Mouse (Mus musculus) CD4-positive, CD25-positive, alpha-beta regulatory T cell, adult 4 months (primary cell): Measurements from ENCODE around the gene Tmsb4x. TPM values are rescaled to one million over a fixed set of nuclear protein-coding genes. Genes with fewer than 3 reads are reported as not detected.

Experiments
- ATAC-seq: one replicate; pipeline ENCODE4 v1.8.0; 2017
- polyA plus RNA-seq, 2 experiments: library from polyadenylated mRNA; unstranded; fragments of 100-300 nt; shearing (Covaris generic); gene quantifications; one replicate each; pipeline ENCODE4 v1.2.1; 2017

The Tmsb4x gene
- polyA plus RNA-seq, 2 experiments from 2014 or later: 10,426 to 12,113 TPM

- peak; percentile 62 for ATAC-seq
Observed at GRCm38 (mm10) chrX:167179961-167180642, 29.0 kb downstream of the Tmsb4x start.

DNA sequence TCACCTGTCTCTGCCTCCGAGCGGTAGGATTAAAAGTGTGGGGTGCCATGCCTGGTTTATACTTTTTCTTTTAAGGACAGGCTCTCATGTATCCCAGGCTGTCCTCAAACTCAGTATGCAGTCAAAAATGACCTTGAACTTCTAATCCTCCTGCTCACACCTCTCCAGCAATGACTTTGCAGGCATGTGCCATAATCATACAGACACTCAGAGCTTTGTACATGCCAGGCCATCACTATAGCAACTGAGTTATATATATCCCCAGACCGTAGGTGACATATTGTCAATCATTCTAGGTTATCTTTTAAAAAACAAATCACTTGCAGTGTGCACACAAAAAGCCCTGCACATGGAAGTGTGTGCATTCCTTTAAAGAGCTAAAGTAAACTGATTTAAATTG is 29.6 kb downstream of the Tmsb4x start:
- ATAC-seq: peak; percentile 31

DNA sequence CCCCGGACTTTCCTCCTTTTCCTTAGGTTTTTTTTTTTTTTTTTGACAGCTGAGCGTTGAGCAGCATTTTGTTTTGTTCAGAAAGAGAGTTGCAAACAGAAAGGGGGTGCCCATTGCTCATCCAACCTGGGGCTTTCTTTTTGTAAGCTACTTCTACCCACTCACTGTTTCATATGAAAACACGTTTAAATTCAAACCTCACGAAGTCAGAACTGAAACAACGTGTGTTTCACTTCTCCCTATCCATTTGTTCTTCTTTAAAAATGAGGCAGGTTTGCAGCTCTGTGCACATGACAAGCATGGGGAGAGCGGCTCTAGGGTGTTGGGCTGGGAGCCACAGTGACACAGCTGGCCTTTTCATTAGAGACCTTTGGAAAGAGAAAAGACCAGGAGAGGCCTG is 33.8 kb downstream of the Tmsb4x start:
- no peak for ATAC-seq

DNA sequence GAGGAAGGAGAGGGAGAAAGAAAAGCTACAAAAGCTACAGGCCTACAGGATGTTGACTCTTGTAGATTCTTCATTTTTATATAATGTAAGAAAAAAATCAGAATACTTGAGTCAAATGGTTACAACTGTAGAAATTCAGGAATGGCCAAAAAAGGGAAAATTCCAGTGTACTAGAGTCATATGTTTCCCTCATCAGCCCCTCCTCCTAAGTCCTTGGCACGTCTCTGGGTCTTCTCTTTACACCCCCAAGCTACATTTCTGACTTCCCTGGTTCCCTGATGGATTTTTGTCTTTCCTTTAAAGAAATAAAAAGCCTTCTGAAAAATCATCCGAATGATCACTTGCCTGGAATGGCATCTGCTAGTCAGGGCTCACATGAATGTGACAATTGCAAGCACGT is 34.8 kb downstream of the Tmsb4x start:
- ATAC-seq: no peak

- no peak for ATAC-seq
Observed at GRCm38 (mm10) chrX:167172256-167172655, 36.9 kb downstream of the Tmsb4x start.

DNA sequence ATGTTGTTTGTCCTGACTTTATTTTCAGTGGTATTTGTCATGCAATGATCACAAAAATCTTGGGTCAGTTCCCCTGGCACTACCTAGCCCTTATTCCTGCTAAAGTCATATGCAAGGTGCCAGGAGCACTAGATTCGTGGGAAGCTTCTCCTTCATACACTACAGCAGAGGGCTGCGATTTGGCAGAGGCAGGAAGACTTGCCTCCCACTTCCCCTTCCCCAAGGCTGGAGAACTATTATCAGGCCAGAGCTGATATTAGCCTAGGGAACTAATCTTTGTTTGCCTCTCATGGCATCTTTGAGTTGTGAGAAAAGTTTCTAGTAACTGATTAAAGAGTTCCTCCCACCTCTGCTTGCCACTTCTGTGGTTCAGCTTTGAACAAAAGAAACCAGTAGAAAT is 37.8 kb downstream of the Tmsb4x start:
- no peak for ATAC-seq

DNA sequence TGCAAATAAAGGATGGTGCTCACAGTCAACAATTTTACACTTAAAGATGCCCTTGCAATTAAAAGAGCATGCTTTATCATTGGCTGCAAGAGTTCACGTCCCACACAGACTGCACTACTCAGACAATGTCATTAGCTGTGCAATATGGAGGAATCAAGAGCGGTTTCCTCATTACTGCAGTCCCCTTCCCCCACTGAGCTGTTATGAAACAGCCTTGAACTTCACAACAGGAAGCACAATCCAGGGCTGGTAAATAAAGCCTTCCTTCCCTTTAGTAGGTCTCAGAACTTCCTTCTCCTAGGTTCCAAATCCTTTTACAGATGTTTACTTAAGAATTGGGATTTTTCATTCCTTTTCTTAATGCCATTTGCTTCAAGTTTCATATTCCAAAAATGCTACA is 41.8 kb downstream of the Tmsb4x start:
- peak; percentile 94 for ATAC-seq

DNA sequence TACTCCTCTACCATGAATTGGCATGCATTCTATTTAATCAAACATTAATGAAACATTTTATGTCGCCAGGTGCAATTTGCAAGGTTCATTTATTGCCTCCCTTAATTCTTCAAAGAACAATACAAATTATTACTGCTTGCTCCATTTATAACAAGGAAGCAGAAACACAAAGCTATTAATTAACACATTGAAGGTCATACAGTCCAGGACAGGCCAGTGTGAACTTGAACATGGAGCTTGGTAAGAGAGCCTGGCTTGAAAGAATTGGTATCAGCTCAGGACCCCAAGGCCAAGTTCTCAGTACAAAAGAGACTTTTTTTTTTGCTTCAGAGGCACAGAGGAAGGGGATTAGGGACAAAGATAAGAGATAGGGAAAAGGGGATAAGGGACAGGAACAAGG is 43.1 kb downstream of the Tmsb4x start:
- ATAC-seq: no peak

- peak; percentile 88 for ATAC-seq
Observed at GRCm38 (mm10) chrX:167157691-167158090, 51.4 kb downstream of the Tmsb4x start.

Other genes with a start within 250 kb of the Tmsb4x start
- under 1 TPM in 1 of 2 experiments, not detected in 1; 0.13 TPM for gene Tlr8, start 55.0 kb upstream of the Tmsb4x start, polyA plus RNA-seq
- gene Tlr7, start 121.2 kb upstream of the Tmsb4x start, polyA plus RNA-seq: 10 to 100 TPM in 1 of 2 experiments, 1 to 10 TPM in 1; 8.7 to 11.5 TPM
- 10 to 100 TPM; 65.9 to 78.1 TPM for gene Prps2, start 173.4 kb upstream of the Tmsb4x start, polyA plus RNA-seq